Mouse (Mus musculus) right cerebral cortex, postnatal 25 days (tissue): Measurements from ENCODE around the gene Gmppa.

Source experiments
- DNase-seq: peaks from one replicate; pipeline ENCODE4 v3.0.0; 2022

Gmppa gene

DNA sequence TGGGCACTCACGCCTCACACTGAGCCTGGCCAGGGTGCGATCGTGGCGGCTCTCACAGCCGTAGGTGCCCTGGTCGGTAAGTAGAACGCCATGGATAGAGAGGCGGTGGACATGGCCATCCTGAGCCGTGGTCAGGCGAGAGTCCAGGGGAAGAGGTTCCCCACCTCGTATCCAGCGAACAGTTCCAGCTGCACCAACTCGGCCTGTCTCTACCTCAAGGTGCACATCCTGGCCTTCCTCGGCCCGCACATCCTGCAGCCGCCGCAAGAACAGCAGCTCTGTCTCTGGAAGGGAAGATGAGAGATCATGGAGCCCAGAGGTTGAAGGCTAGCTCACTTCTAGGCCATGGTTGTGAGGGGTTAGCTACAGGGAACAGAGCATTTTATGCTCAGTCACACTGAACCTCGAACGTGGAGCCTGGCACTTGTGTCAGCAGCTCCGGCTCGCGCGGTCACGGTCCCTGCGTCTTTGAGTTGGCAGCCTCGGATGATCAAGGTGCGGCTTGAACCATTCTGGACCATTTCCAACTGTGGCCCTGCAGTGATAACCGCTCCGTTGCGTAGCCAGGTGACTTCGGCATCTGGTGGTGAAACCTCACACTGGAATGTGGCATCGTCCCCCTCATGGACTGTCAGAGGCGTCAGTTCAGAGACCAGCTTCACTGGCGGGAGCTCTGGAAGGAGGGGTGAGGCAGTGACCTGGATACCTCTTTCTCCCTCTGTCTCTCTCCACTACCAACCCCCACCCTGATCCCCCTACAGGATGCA lies 55.2 kb downstream of the Gmppa start:
- DNase-seq = no peak

DNA sequence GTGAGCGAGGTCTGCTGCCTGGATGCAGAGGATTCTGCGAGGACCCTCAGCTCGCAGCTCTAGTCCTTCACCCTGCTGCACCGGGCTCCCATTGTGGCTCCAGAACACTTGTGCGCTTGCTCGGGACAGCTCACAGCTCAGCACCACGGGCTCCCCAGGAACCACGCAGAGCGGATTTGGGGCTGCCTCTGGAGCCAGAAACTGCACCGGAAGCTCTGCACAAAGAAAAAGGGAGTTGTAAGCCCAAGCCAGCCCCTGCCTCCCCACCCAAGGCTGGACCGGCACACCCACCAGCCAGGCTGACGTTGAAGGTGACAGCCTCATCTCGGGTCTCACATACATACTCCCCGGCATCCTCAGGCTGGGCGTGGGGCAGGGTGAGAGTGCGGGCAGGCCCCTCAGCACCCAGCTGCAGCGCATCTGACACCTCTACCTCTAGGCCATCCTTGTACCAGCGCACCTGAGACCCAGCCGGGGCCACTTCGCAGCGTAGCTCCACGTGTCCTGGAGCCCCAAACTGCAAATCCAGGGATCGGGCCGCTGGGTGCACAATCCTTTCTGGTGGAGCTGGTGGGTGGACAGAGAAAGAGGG lies 56.9 kb downstream of the Gmppa start:
- DNase-seq = no peak
